Mouse (Mus musculus) kidney, adult 11 months (tissue): ENCODE measurements around the gene Pik3ip1.
A peak's percentile ranks its signal among the peaks of the same experiment; 100 is the strongest.

Source experiments
- DNase-seq: peaks from one replicate; pipeline ENCODE4 v3.0.0; 2022

Gene Pik3ip1

DNA sequence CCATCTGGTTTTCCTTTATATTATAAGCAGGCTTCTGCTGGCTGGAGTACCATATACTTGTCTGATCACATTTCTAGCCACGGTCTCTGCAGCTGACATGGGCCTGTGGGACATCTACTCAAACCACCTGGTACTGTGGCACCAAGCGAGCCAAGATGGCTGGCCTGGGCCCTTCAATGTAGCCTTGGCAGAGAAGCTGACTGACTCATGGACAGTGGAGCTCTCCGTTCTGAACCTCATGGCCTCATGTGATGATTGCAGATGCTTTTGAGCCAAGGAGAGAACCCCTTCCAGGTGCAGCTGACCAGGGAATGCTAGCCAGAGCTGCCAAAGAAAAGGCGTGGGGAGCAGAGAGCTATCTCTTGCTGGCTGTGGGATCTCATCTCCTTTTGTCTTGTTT, 24.4 kb upstream of the Pik3ip1 start:
- DNase-seq: no peak

DNA sequence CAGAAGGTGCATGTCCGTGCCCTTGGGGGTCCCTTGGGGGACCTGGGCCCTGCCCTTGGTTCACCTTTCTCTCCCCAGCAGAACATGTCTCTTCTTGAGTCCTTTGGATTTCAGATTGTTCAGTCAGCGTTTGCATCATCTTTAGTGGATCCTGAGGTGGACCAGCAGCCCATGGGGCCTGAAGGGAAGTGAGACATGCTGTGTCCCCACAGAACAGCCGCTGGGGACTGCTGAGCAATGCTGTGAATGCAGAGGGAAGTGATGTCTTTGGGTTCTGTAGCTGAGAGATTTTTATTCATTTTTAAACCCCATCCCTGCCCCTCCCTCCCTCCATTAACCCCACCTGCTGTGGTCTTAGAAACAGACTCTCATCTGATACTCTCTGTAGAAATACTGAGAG, 22.3 kb upstream of the Pik3ip1 start:
- no peak for DNase-seq

DNA sequence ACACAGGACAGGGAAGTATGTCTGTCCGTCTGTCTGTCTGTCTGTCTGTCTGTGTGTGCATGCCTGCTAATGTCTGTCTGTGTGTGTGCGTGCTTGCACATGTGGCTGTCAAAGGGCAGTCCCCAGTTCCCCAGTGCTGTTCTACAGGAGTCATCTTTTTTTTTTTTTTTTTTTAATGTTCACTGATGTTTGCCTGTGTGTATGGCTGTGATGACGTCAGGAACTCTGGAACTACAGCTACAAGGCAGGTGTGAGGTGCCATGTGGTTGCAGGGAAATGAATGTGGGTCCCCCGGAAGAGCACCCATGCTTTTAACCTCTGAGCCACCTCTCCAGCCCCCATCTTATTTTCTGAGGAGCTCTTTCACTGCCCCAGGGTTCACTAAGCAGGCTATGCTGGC, 20.3 kb upstream of the Pik3ip1 start:
- DNase-seq: no peak

DNA sequence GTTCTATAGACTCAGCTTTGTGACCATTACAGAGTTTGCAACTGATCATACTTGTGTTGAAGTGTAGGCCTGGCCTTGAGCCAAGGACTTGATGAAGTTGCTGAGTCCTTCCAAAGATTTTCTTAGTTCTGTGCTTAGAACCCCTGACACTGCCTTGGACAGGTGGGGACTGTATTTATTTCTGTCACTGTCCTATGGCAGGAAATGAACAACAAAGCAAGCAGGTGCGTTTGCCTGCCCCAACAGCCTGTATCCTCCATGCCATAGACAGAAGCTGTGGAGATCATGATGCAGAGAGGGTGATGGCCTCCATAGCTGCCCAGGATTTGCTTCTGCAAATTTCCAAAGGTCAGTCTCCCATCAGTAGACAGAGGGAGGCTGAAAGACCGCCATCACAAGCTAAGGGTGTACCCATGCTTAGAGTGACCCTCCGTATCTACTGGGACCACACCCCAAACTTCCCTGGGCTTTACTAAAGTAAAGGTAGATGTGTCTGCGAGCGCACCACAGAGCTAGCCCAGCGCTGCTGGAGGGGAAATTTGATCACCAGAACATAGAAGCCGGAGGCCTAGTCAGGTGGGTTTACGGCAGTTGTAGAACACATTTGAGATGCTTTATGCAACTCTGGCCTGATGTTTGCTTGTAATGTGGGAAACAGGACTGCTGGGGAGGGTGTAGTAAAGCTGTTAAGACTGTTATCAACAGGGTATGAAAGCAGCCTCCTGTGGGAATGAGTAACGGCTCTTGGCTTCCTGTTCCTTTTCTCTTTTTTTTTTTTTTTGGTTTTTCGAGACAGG, 19.2 kb upstream of the Pik3ip1 start:
- no peak for DNase-seq

GRCm38 (mm10) chr11:3311586-3312347, 18.4 kb upstream of the Pik3ip1 start:
- no peak for DNase-seq

DNA sequence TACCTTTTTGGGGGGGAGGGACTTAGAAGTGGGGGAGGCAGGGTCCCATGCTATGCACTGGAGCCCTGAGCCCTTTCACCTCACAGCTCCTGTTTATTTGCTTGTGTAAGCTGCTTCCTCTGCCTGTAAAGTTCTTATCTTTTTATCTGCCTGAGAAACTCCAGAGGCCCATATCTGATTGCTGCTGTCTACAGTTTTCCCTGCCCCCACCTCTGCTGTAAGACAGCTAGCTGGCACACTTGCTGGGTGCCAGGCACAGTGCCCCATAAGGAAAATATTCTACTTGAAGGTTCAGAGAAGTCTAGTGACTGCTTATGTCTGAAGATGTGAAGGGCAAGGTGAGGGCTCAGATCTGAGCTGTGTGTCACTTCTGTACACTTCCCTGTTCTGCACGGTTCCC, 16.9 kb upstream of the Pik3ip1 start:
- DNase-seq: no peak

GRCm38 (mm10) chr11:3314148-3314547, 16.1 kb upstream of the Pik3ip1 start:
- DNase-seq: peak; percentile 70

DNA sequence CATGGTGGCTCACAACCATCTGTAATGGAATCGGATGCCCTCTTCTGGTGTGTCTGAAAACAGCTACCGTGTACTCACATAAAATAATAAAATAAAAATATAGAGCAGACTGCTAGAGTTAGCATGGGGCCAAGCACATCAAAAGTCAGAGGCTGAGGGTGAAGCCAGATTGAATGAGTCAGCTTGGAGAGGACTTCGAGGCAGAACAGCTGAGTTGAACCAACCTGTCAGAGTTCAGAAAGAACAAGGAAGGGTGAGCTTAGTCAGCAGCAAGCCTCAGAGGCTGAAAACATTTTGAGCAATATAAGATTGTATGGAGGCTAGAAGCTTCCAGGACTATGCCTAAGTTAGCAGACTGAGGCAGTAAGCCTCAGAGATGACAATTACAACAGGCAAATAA, 11.9 kb upstream of the Pik3ip1 start:
- no peak for DNase-seq

- no peak for DNase-seq
These were observed 1.9 kb upstream of the Pik3ip1 start for GRCm38 (mm10) chr11:3328271-3328670.

- DNase-seq: no peak
These were observed 1.1 kb upstream of the Pik3ip1 start for GRCm38 (mm10) chr11:3328806-3329775.

GRCm38 (mm10) chr11:3330566-3330965, 365 bp downstream of the Pik3ip1 start:
- peak; percentile 83 for DNase-seq

DNA sequence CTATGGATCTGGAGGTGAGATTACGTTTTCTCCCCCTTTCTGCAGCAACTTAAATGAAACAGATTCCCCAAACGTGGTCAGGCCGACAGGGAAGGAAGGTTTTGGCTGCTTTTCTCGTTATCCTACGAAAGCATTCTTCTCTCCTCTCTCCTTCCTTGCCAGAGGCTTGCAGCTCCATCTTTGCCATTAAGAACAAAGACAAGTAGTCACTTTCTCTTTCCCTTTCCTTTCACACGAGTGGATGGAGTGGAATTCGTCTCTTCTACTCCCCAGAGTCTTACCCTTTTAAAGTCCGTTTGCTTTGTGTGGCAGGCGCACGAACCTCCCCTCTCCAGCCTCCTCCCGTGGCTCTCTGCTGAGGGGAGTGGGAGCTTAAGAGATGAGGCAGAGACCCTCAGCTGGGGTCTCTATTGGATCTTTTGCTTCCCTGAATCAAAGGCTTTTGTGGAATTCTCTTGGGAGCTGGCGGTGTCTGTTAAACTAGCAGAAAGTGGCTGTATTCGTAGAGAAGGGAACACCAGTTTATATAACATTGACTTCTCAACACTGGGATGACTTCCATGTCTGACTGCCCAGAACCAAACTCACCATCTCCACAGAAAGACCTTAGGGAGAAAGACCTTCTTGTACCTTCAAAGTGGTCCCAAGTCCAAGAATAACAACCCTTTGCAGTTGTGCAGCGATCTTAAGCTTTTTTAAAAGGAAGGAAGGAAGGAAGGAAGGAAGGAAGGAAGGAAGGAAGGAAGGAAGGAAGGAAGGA, 970 bp downstream of the Pik3ip1 start:
- DNase-seq: no peak

DNA sequence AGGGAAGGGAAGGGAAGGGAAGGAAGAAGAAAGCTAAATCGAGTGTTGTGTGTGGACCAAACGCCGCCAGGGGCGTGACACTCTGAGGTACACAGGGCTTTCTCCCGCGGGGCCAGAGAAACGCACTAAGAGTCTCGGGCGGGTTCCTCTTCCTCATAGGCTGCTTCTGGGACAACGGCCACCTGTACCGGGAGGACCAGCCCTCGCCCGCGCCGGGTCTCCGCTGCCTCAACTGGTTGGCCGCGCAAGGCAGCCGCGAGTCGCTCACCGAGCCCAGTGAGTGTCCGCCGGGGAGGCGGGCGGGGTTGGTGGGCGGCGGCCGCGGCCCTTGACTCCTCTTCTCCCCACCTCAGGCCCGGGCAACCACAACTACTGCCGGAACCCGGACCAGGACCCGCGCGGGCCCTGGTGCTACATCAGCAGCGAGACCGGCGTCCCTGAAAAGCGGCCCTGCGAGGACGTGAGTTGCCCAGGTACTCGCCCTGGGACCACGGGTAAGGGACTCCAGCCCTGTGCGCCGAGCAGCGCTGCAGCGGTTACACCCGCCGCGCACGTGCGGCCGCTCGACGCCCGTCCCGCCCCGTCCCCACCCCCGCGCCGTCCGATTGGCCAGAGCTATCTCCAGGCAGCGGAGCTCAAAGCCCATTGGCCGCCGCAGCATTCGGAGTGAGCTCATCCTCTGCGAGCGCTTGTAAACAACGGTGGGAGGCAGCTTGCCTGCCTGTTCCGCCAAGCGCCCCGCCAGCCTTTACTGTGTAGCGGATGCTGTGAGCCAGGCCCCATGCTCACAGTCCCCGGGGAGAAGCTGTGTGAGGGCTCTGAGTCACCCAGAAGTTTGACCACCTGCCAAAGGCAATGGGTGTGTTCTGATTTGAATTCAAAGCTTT, 1.8 kb downstream of the Pik3ip1 start:
- peak; percentile 91 for DNase-seq

DNA sequence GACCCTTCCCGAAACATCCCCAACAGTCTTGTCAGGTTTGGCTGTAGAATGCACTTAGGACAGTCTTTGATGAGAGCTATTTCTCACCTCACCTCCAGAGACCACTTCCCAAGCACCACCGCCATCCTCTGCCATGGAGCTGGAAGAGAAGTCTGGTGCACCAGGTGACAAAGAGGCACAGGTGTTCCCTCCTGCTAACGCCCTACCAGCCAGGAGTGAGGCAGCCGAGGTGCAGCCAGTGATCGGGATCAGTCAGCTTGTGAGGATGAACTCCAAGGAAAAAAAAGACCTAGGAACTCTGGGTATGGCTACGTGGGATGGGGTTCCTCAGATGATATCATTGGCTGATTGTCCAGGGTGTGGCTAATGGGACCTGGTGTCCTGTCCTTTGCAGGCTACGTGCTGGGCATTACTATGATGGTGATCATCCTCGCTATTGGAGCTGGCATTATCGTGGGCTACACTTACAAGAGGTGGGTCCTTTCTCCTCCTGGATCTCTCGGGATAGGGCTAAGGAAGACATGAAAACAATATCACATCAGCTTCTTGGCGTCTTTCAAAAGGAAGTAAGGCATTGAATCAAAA, 3.0 kb downstream of the Pik3ip1 start:
- DNase-seq: no peak

- DNase-seq: no peak
These were observed 4.0 kb downstream of the Pik3ip1 start for GRCm38 (mm10) chr11:3334141-3334710.

DNA sequence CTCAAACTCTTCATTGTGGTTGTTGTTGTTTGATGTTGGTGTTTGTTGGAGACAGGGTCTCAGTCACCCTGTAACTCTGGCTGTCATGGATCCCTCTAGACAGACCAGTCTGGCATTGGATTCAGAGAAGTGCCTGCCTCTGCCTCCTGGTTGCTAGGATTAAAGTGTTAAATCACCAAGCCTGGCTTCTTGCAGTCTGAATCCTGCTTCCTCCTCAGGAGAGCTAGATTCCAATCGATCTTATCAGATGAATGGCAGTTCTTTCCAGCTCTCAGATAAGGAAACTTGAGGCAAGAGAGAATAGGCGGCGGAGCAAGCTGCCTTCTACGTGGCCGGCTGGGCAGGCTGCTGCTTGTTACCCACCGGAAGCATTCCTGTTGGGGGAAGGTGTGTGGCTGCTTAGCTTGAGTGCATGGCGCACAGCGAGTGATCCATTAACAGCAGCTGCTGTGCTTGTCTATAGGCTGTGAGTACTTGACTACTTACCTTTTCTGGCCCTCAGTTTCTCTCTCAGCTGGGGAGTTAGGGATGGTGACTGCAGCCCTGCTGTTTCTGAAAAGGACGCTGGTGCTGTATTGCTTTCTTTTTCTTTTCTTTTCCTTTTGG, 4.6 kb downstream of the Pik3ip1 start:
- no peak for DNase-seq

- no peak for DNase-seq
These were observed 5.5 kb downstream of the Pik3ip1 start for GRCm38 (mm10) chr11:3335651-3336216.

GRCm38 (mm10) chr11:3336602-3337001, 6.4 kb downstream of the Pik3ip1 start:
- DNase-seq: no peak

GRCm38 (mm10) chr11:3337173-3337955, 7.2 kb downstream of the Pik3ip1 start:
- DNase-seq: no peak
